Mouse (Mus musculus): ENCODE measurements at regions not wholly inside any gene's neighbourhood (a gene's known extent, or its start where the extent isn't known, plus 50 kb on each side); places are given as distances from the start of the nearest gene placed in this dataset.

- no peak for TF ChIP-seq ZC3H11A (IDR thresholded peaks at IDR 0.05; ENCODE audit: borderline replicate concordance, low read depth, low read length)
- no peak for TF ChIP-seq MAFK (IDR thresholded peaks at IDR 0.05; ENCODE audit: insufficient read depth, low read depth, low read length)
Measured at GRCm38 (mm10) chr10:56852484-56852883, 475.4 kb downstream of the Gja1 start.
